Mouse (Mus musculus): ENCODE data around the gene Izumo4. TPM values are rescaled to one million over a fixed set of nuclear protein-coding genes. Genes with fewer than 3 reads are reported as not detected.

Gene Izumo4
- polyA plus RNA-seq, 1 experiment from 2014 or later, result 24.5 TPM

DNA sequence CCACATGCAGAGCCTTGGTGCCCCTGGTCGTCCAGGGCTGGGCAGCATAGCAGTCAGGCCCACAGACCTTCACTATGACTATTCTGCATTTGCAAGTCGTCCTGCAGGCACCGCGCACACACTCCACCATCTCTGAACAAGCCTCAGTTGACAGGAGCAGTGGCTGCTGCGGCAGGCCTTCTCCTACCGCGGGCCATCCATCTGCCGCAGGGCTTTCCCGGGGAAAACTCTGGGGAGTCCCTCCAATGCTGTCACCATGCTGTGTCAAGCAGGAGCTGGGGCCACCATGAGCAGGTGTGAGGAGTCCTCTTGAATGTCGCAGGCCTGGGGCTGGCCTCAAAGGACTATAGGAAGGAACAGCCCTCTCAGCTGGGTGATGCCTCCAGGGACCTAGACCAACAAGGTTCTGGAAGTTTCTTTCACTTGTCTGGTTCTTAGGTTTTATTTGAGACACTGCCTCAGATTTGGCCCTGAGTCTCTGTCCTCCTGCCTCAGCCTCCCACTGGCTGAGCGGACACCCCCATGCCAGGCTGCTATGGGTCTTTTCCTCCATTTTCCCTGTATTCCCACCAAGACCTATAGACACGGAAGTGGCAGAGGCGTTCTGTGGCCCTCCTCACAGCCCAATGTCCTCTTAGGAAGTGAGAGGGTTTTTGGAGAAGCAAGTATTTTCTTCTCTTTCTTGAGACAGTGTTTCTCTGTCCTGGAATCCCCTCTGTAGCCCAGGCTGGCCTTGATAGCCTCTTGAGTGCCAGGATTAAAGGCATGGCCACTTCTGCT, 7.6 kb upstream of the Izumo4 start:
- H3K9me3 ChIP-seq (replicated peaks; ENCODE audit: low read length), result no peaks in the 10 kb centered on the region
- TF ChIP-seq CTCF (IDR thresholded peaks at IDR 0.05; ENCODE audit: low read depth), result no peak
- peaks cover 22% of the 10 kb centered on the region; the same call in 1 of the 2 replicates for H3K4me1 ChIP-seq (replicated peaks; ENCODE audit: insufficient read depth, low read length)
- 91% methylated on average over 13 of the region's 13 CpGs for WGBS
- no peak overlapping the region for H3K4me3 ChIP-seq (replicated peaks; ENCODE audit: low read depth, low read length)
- H3K9ac ChIP-seq (ENCODE audit: low read depth, low read length), result 0 out of 2 replicates have a peak overlapping the region, but pooled peaks have one; percentile 1
- ATAC-seq (replicated peaks; ENCODE audit: low FRiP score, low read depth) (no peak), DNase-seq (ENCODE audit: low spot score) (no peak)
- no peak overlapping the region for H3K27ac ChIP-seq
- peaks cover 25% of the 10 kb centered on the region for H3K36me3 ChIP-seq (ENCODE audit: insufficient read depth, low read length)
- H3K27me3 ChIP-seq (ENCODE audit: insufficient read depth, low read length), result no peaks in the 10 kb centered on the region
- H3K4me2 ChIP-seq (ENCODE audit: low read length), result no peak overlapping the region

DNA sequence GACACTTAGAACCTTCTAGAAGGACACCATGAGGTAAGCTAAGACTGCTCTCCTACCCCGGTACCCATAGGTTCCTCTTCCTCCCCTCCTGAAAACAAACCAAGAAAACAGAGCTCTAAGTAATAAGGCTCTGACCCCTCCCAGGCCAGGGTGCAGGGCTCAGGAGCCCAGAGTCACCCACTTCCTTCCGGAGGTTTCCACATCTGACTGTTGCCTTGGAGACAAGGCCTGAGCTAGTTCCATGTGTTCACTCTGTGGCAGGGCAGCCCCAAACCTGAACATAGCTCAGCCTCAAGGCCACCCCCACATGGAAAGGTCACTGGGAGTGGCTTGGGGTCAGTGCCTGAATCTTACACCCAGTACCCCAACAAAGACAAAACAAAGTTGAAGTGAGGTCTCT, 6.8 kb upstream of the Izumo4 start:
- H3K9ac ChIP-seq (ENCODE audit: low read depth, low read length), result no peak overlapping the region
- peak; percentile 32 for DNase-seq (ENCODE audit: low spot score)
- WGBS, result 47% methylated on average over 2 of the region's 2 CpGs
- no peaks in the 10 kb centered on the region for H3K9me3 ChIP-seq (replicated peaks; ENCODE audit: low read length)
- no peak overlapping the region for H3K4me2 ChIP-seq (ENCODE audit: low read length)
- no peak overlapping the region for H3K4me3 ChIP-seq (replicated peaks; ENCODE audit: low read depth, low read length)
- ATAC-seq (replicated peaks; ENCODE audit: low FRiP score, low read depth), result no peak
- TF ChIP-seq CTCF (IDR thresholded peaks at IDR 0.05; ENCODE audit: low read depth), result no peak
- peak overlapping the region; percentile 75; the same call in 1 of the 2 replicates for H3K27ac ChIP-seq
- peaks cover 28% of the 10 kb centered on the region; the same call in 1 of the 2 replicates for H3K4me1 ChIP-seq (replicated peaks; ENCODE audit: insufficient read depth, low read length)
- peaks cover 16% of the 10 kb centered on the region; the same call in 1 of the 2 replicates for H3K36me3 ChIP-seq (ENCODE audit: insufficient read depth, low read length)
- no peaks in the 10 kb centered on the region for H3K27me3 ChIP-seq (ENCODE audit: insufficient read depth, low read length)

DNA sequence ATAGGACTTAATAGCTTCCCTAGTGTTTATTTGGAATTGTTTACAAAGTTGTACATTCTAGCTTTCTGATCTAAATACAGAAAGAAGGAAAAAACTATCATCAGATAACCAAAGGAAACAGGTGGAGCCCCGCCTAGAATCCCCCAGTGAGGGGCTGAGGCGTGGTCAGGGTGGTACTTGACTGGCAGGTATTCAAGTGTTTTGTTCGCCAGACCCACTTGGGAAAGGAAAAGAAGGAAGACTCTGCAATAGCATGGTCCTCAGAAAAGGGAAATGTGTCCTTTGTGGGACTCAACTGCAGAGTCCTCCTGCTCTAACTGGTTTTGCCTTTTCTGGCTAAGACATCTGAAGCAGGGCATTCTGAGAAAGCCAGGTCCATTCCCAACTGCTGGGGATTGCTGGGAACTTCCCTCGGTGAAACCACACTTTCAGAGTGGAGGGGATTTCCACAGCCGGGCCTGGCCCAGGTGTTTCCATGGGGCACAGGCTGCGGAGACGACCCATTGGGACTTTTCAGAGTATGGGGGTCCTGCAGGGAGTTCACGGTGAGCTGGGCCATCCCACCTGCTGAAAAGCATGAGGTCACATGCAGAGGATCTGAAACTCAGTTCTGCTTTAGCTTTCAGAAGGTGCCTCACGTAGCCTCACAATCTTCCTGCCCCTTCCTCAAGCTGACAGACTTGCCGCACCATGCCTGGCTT, 6.0 kb upstream of the Izumo4 start:
- H3K4me2 ChIP-seq (ENCODE audit: low read length), result no peak overlapping the region
- H3K9ac ChIP-seq (ENCODE audit: low read depth, low read length), result peak overlapping the region; percentile 27; the same call in 1 of the 2 replicates
- TF ChIP-seq CTCF (IDR thresholded peaks at IDR 0.05; ENCODE audit: low read depth), result no peak

DNA sequence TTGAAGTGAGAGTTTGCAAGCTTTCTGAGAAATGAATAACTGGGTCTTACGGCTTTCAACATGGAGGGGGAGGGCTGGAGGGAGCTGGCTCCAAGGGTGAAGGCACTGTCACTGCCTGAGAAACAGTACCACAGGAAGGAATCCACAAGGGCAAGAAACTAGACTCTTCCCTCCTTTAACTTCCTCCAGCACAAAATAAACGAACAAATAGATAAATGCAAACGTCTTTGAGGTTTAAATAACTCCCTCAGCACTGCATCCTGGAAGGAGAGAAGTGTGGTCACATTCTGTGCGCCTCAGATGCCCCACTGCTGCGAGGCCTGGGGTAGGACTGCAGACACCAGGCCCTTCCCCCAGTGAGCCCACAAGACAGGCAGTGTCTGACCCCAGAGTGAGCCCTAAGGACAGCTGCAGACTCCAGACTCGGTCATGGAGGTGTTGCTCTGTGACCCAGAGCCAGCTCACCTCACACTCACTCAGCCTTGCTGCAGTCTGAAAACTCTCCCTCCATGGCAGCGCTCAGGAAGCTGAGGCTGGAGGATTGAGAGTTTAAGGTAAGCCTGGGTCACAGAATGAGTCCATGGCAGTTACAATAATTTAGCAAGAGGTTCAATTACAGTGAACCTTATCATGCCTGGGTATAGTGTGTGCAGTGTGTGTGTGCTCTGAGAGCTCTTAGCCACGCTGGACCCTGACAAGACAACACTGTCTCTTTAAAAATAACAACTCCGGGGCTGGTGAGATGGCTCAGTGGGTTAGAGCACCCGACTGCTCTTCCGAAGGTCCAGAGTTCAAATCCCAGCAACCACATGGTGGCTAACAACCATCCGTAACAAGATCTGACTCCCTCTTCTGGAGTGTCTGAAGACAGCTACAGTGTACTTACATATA, 5.2 kb upstream of the Izumo4 start:
- no peaks in the 10 kb centered on the region for H3K9me3 ChIP-seq (replicated peaks; ENCODE audit: low read length)
- peaks cover 36% of the 10 kb centered on the region for H3K4me1 ChIP-seq (replicated peaks; ENCODE audit: insufficient read depth, low read length)
- DNase-seq (ENCODE audit: low spot score), result no peak
- H3K27me3 ChIP-seq (ENCODE audit: insufficient read depth, low read length), result no peaks in the 10 kb centered on the region
- no peak overlapping the region for H3K4me2 ChIP-seq (ENCODE audit: low read length)
- peak overlapping the region; percentile 75 for H3K27ac ChIP-seq
- no peak for TF ChIP-seq CTCF (IDR thresholded peaks at IDR 0.05; ENCODE audit: low read depth)
- H3K9ac ChIP-seq (ENCODE audit: low read depth, low read length), result 0 out of 2 replicates have a peak overlapping the region, but pooled peaks have one; percentile 27
- no peak for ATAC-seq (replicated peaks; ENCODE audit: low FRiP score, low read depth)
- H3K36me3 ChIP-seq (ENCODE audit: insufficient read depth, low read length), result 0 out of 2 replicates have a peak, but pooled peaks cover 4% of the 10 kb centered on the region
- H3K4me3 ChIP-seq (replicated peaks; ENCODE audit: low read depth, low read length), result no peak overlapping the region
- WGBS, result 38% methylated on average over 11 of the region's 12 CpGs

More for the DNA sequence above, 6.0 kb upstream of the Izumo4 start:
- peaks cover 34% of the 10 kb centered on the region for H3K4me1 ChIP-seq (replicated peaks; ENCODE audit: insufficient read depth, low read length)
- no peak for DNase-seq (ENCODE audit: low spot score)
- H3K27me3 ChIP-seq (ENCODE audit: insufficient read depth, low read length), result no peaks in the 10 kb centered on the region
- ATAC-seq (replicated peaks; ENCODE audit: low FRiP score, low read depth), result no peak
- 63% methylated on average over 10 of the region's 10 CpGs for WGBS
- H3K27ac ChIP-seq, result peak overlapping the region; percentile 75
- H3K4me3 ChIP-seq (replicated peaks; ENCODE audit: low read depth, low read length), result no peak overlapping the region
- H3K36me3 ChIP-seq (ENCODE audit: insufficient read depth, low read length), result 0 out of 2 replicates have a peak, but pooled peaks cover 9% of the 10 kb centered on the region
- H3K9me3 ChIP-seq (replicated peaks; ENCODE audit: low read length), result no peaks in the 10 kb centered on the region

GRCm38 (mm10) chr10:80697393-80697787, 4.6 kb upstream of the Izumo4 start:
- 86% methylated on average over 8 of the region's 8 CpGs for WGBS
- no peak overlapping the region for H3K4me3 ChIP-seq (replicated peaks; ENCODE audit: low read depth, low read length)
- DNase-seq (ENCODE audit: low spot score) (no peak), ATAC-seq (replicated peaks; ENCODE audit: low FRiP score, low read depth) (no peak)
- H3K4me1 ChIP-seq (replicated peaks; ENCODE audit: insufficient read depth, low read length), result peaks cover 36% of the 10 kb centered on the region
- no peak overlapping the region for H3K9ac ChIP-seq (ENCODE audit: low read depth, low read length)
- no peak for TF ChIP-seq CTCF (IDR thresholded peaks at IDR 0.05; ENCODE audit: low read depth)
- no peak overlapping the region for H3K4me2 ChIP-seq (ENCODE audit: low read length)
- 0 out of 2 replicates have a peak, but pooled peaks cover 4% of the 10 kb centered on the region for H3K36me3 ChIP-seq (ENCODE audit: insufficient read depth, low read length)
- H3K9me3 ChIP-seq (replicated peaks; ENCODE audit: low read length), result no peaks in the 10 kb centered on the region
- H3K27ac ChIP-seq, result no peak overlapping the region
- no peaks in the 10 kb centered on the region for H3K27me3 ChIP-seq (ENCODE audit: insufficient read depth, low read length)

Data from kidney, postnatal 0 days (tissue).